Mouse (Mus musculus) skeletal muscle tissue, adult 2 months (tissue): ENCODE measurements around the gene Bves.
"Not testable (repeated sequence)": the region's sequence is repeated elsewhere in the genome, so short reads cannot be mapped to it uniquely, and the experiment has no call there.

Experiments used
- DNase-seq: peaks from one replicate; pipeline ENCODE4 v3.0.0-alpha.2; 2012; ENCODE audit warnings: low read depth, low spot score

Bves gene

GRCm38 (mm10) chr10:45335434-45336422 is at the start of gene Bves:
Bves (plus strand) TSS chr10:45335772.
- peak; percentile 49 for DNase-seq

- no peak for DNase-seq
These were observed 47.2 kb upstream of the Bves start for GRCm38 (mm10) chr10:45288351-45288750.

- peak; percentile 55 for DNase-seq
These were observed 46.1 kb upstream of the Bves start for GRCm38 (mm10) chr10:45289218-45290105.

GRCm38 (mm10) chr10:45290618-45291017 is 45.0 kb upstream of the Bves start:
- DNase-seq: no peak

- DNase-seq: not testable (repeated sequence)
These were observed 43.4 kb upstream of the Bves start for GRCm38 (mm10) chr10:45292159-45292558.

GRCm38 (mm10) chr10:45295093-45295492 is 40.5 kb upstream of the Bves start:
- DNase-seq: no peak

GRCm38 (mm10) chr10:45298503-45298902 is 37.1 kb upstream of the Bves start:
- no peak for DNase-seq

GRCm38 (mm10) chr10:45299509-45299908 is 36.1 kb upstream of the Bves start:
- peak; percentile 64 for DNase-seq

GRCm38 (mm10) chr10:45303315-45304036 is 32.1 kb upstream of the Bves start:
- no peak for DNase-seq

- no peak for DNase-seq
These were observed 30.4 kb upstream of the Bves start for GRCm38 (mm10) chr10:45305173-45305572.

- no peak for DNase-seq
These were observed 24.4 kb upstream of the Bves start for GRCm38 (mm10) chr10:45311129-45311528.

GRCm38 (mm10) chr10:45311624-45312023 is 23.9 kb upstream of the Bves start:
- DNase-seq: peak; percentile 89

GRCm38 (mm10) chr10:45314865-45315264 is 20.7 kb upstream of the Bves start:
- DNase-seq: no peak

- DNase-seq: no peak
These were observed 16.6 kb upstream of the Bves start for GRCm38 (mm10) chr10:45318922-45319321.

- DNase-seq: no peak
These were observed 15.3 kb upstream of the Bves start for GRCm38 (mm10) chr10:45320296-45320695.

GRCm38 (mm10) chr10:45324159-45324558 is 11.4 kb upstream of the Bves start:
- DNase-seq: no peak

GRCm38 (mm10) chr10:45328196-45329000 is 7.2 kb upstream of the Bves start:
- no peak for DNase-seq

- DNase-seq: no peak
These were observed 647 bp upstream of the Bves start for GRCm38 (mm10) chr10:45334925-45335324.

GRCm38 (mm10) chr10:45339106-45339505 is 3.5 kb downstream of the Bves start:
- no peak for DNase-seq

- DNase-seq: no peak
These were observed 8.8 kb downstream of the Bves start for GRCm38 (mm10) chr10:45344381-45344780.

- DNase-seq: no peak
These were observed 9.6 kb downstream of the Bves start for GRCm38 (mm10) chr10:45345217-45345616.
